Mouse (Mus musculus): ENCODE measurements at regions not wholly inside any gene's neighbourhood (a gene's known extent, or its start where the extent isn't known, plus 50 kb on each side); places are given as distances from the start of the nearest gene placed in this dataset.
"Not testable (repeated sequence)": the region's sequence is repeated elsewhere in the genome, so short reads cannot be mapped to it uniquely, and the experiment has no call there.

DNA sequence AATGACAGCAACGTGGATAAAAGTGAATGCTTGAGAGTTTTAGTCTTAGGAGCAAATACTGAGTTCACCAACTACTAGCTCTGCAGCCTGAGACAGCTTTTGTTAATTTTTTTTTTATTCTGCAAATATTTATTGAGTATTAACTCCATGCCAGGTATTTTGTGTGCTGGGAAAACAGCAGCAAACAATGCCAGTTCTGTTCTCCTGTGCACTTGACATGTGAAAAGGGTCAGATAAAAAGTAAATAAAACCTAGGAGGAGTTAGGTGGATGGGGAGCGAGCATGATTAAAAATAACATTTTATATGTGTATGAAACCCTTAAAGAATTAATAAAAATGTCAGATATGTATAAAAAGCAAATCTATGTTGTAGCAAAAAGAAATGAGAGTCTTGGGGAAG is 68.1 kb upstream of the Map3k1 start:
- Histone ChIP-seq H3K79me3 (ENCODE audit: low read depth) (no peaks in the 10 kb centered on the region), H3ac (ENCODE audit: control insufficient read depth, insufficient read length, low read depth) (no peak overlapping the region), H3K27me3 (ENCODE audit: control insufficient read depth, insufficient read depth, insufficient read length) (no peaks in the 10 kb centered on the region), H3K4me3 (ENCODE audit: insufficient read depth, poor library complexity, severe bottlenecking) (no peak overlapping the region), H3K36me3 (ENCODE audit: control insufficient read depth, insufficient read depth) (no peaks in the 10 kb centered on the region), H3K79me2 (ENCODE audit: control insufficient read depth, insufficient read depth) (no peaks in the 10 kb centered on the region)
- TF ChIP-seq FOSL1 (IDR thresholded peaks at IDR 0.05; ENCODE audit: insufficient read depth, low read length, poor library complexity, severe bottlenecking) (no peak), CEBPB (IDR thresholded peaks at IDR 0.05; ENCODE audit: low read depth) (no peak), MAX (IDR thresholded peaks at IDR 0.05) (no peak), MYOG (IDR thresholded peaks at IDR 0.05; ENCODE audit: control insufficient read depth, extremely low read depth, insufficient read length) (no peak), CTCF (IDR thresholded peaks at IDR 0.05; ENCODE audit: control insufficient read depth, insufficient read depth, insufficient read length) (no peak), USF1 (IDR thresholded peaks at IDR 0.05; ENCODE audit: low read depth) (no peak), MYOD1 (IDR thresholded peaks at IDR 0.05; ENCODE audit: control insufficient read depth, insufficient read length, low read depth) (no peak)

DNA sequence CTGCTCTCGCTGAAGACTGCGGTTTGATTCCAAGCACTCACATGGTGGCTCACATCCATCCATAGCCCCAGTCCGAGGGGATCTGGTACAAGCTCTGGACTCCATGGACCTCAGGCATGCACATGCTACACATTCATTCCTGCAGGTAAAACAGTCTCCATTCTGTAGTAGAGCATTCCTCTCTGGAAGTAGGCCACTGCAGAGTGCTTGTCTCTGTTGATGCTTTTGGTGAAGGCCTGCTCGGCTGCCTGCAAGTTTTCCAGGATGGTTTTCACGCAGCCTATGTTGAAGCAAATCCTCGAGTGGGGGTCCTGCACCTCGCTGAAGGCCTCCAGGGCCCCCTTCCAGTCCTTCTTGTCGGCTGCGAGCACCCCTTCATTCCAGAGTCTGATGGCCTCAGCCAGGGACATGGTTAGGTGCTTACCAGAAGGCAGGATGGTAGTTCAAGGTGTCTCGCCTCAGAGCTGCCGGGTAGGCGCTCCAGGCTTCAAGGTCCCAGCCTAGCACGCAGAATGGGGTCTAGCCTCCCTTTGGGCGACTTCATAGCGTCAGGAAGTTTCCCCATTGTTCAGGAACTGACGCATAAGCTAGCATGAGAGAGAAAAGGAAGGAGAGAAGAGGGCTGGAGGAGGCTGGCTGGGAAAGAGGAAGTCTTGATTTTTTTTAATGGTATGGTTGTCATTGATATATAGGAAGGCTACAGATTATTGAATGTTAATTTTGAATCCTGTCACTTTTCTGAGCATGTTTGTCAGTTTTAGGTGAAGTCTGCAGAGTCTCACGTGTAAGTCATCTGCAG is 75.2 kb upstream of the Map3k1 start:
- H3K79me2 ChIP-seq (ENCODE audit: control insufficient read depth, insufficient read depth); H3ac ChIP-seq (ENCODE audit: control insufficient read depth, insufficient read length, low read depth); H3K4me3 ChIP-seq (ENCODE audit: insufficient read depth, poor library complexity, severe bottlenecking); H3K36me3 ChIP-seq (ENCODE audit: control insufficient read depth, insufficient read depth); H3K27me3 ChIP-seq (ENCODE audit: control insufficient read depth, insufficient read depth, insufficient read length); H3K79me3 ChIP-seq (ENCODE audit: low read depth): not testable (repeated sequence)

DNA sequence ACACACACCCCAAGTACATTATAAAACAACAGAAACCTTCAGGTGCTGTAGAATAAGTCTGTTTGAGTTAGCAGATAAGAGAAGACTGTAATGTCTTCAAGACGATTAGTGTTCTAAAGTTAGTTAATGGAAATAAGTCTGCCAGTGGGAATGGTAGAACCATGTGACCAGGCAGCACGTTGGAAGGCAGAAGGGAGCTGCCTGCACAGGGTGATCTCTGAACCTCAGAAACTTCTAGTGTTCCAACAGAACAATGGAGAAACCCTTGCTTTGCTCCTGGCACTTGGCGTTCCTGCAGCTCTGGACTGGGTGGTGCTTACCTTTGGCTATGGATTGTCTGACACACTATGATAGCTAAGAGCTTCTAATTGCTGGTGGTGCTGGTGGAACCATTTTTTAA is 82.0 kb upstream of the Map3k1 start:
- Histone ChIP-seq H3K79me3 (ENCODE audit: low read depth) (no peaks in the 10 kb centered on the region), H3K4me3 (ENCODE audit: insufficient read depth, poor library complexity, severe bottlenecking) (no peak overlapping the region)
- no peak for TF ChIP-seq USF1 (IDR thresholded peaks at IDR 0.05; ENCODE audit: low read depth)
- TF ChIP-seq CEBPB (IDR thresholded peaks at IDR 0.05; ENCODE audit: low read depth): no peak

DNA sequence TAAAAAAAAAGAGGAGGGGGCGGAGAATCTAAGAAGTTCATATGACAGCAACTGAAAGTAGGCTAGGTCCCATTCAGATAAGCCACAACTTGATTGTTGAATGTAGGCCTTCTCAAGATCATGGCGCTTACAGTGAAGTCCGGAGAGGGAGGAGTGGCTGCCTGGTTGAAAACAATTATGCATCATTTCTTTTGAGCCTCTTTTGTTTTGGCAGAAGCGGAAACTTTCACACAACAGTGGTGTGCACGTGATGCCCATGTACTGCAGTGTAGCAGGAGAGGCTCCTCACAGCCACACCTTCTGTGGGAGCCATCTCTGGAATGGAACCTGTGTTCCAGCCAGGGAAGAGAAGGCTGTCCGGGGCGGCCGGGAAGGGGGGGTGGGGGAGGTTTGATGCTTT is 83.3 kb upstream of the Map3k1 start:
- TF ChIP-seq MAX (IDR thresholded peaks at IDR 0.05) (no peak), MYOD1 (IDR thresholded peaks at IDR 0.05; ENCODE audit: control insufficient read depth, insufficient read length, low read depth) (no peak), CTCF (IDR thresholded peaks at IDR 0.05; ENCODE audit: control insufficient read depth, insufficient read depth, insufficient read length) (no peak), MYOG (IDR thresholded peaks at IDR 0.05; ENCODE audit: control insufficient read depth, extremely low read depth, insufficient read length) (no peak), USF1 (IDR thresholded peaks at IDR 0.05; ENCODE audit: low read depth) (no peak), FOSL1 (IDR thresholded peaks at IDR 0.05; ENCODE audit: insufficient read depth, low read length, poor library complexity, severe bottlenecking) (no peak), CEBPB (IDR thresholded peaks at IDR 0.05; ENCODE audit: low read depth) (no peak)
- Histone ChIP-seq H3K79me2 (ENCODE audit: control insufficient read depth, insufficient read depth) (no peaks in the 10 kb centered on the region), H3K27me3 (ENCODE audit: control insufficient read depth, insufficient read depth, insufficient read length) (no peaks in the 10 kb centered on the region), H3K79me3 (ENCODE audit: low read depth) (no peaks in the 10 kb centered on the region), H3ac (ENCODE audit: control insufficient read depth, insufficient read length, low read depth) (no peak overlapping the region), H3K36me3 (ENCODE audit: control insufficient read depth, insufficient read depth) (no peaks in the 10 kb centered on the region), H3K4me3 (ENCODE audit: insufficient read depth, poor library complexity, severe bottlenecking) (no peak overlapping the region)

More for the DNA sequence above, 82.0 kb upstream of the Map3k1 start:
- no peaks in the 10 kb centered on the region for H3K27me3 ChIP-seq (ENCODE audit: control insufficient read depth, insufficient read depth, insufficient read length)
- H3K36me3 ChIP-seq (ENCODE audit: control insufficient read depth, insufficient read depth): no peaks in the 10 kb centered on the region
- H3K79me2 ChIP-seq (ENCODE audit: control insufficient read depth, insufficient read depth): no peaks in the 10 kb centered on the region
- no peak overlapping the region for H3ac ChIP-seq (ENCODE audit: control insufficient read depth, insufficient read length, low read depth)

DNA sequence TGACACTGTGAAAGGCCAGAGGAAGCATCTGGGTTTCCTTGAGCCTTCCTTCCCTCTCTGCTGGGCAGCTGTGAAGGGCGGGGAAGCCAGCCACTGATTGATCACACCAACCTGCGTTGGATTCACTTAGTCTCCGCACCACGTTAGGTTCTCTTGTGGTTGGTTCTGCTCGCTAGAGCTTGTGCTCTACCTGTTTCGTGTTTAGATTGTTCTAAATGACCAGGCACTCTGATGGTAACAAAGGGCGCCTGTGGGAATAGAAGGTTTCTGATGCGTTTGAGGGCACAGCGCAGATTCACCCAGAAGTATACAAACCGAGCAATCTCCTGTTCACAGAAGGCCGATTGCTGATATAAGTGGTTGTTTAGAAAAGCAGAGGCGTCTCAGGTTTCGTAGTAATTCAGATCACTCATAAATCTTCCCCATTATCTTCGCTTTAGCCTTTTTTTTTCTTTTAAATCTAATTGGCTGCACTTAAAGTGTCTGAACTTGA is 84.5 kb upstream of the Map3k1 start:
- H3K4me3 ChIP-seq (ENCODE audit: insufficient read depth, poor library complexity, severe bottlenecking): no peak overlapping the region
- H3K36me3 ChIP-seq (ENCODE audit: control insufficient read depth, insufficient read depth): no peaks in the 10 kb centered on the region
- no peaks in the 10 kb centered on the region for H3K79me3 ChIP-seq (ENCODE audit: low read depth)
- H3K27me3 ChIP-seq (ENCODE audit: control insufficient read depth, insufficient read depth, insufficient read length): no peaks in the 10 kb centered on the region
- H3K79me2 ChIP-seq (ENCODE audit: control insufficient read depth, insufficient read depth): no peaks in the 10 kb centered on the region
- no peak overlapping the region for H3ac ChIP-seq (ENCODE audit: control insufficient read depth, insufficient read length, low read depth)
- TF ChIP-seq MYOD1 (IDR thresholded peaks at IDR 0.05; ENCODE audit: control insufficient read depth, insufficient read length, low read depth): no peak
- no peak for TF ChIP-seq FOSL1 (IDR thresholded peaks at IDR 0.05; ENCODE audit: insufficient read depth, low read length, poor library complexity, severe bottlenecking)
- TF ChIP-seq CEBPB (IDR thresholded peaks at IDR 0.05; ENCODE audit: low read depth): no peak
- no peak for TF ChIP-seq MAX (IDR thresholded peaks at IDR 0.05)
- TF ChIP-seq MYOG (IDR thresholded peaks at IDR 0.05; ENCODE audit: control insufficient read depth, extremely low read depth, insufficient read length): no peak
- no peak for TF ChIP-seq CTCF (IDR thresholded peaks at IDR 0.05; ENCODE audit: control insufficient read depth, insufficient read depth, insufficient read length)
- no peak for TF ChIP-seq USF1 (IDR thresholded peaks at IDR 0.05; ENCODE audit: low read depth)

DNA sequence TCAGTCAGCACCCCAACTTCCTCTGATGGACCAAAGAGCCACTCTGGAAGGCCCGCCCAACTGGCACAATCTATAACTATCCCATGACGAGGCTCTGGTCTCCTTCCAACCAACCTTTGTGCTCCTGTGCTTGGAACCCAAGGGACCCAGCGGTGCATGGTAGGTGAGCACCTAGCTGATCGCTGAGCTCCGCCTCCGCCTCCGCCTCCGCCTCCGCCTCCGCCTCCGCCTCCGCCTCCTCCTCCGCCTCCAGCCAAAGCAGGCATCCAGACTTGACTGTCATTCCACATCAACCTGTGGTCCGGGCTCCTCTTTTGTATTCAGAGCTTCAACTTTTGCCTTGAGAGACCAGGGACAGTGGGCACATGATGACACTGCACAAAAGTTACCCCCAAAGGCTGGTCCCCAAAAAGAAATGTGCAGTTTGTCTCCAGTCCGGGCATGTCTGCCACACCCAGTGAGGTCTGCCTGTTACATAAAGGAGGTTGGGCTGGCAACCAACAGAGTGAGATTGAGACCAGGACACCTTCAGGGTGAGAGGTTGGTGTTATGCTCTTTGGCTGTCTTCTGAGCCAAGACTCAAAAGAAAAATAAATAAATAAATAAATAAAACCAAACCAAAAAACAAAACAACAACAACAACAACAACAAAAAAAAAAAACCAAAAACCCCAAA is 86.1 kb upstream of the Map3k1 start:
- no peaks in the 10 kb centered on the region for H3K79me3 ChIP-seq (ENCODE audit: low read depth)
- no peaks in the 10 kb centered on the region for H3K27me3 ChIP-seq (ENCODE audit: control insufficient read depth, insufficient read depth, insufficient read length)
- H3K4me3 ChIP-seq (ENCODE audit: insufficient read depth, poor library complexity, severe bottlenecking): no peak overlapping the region
- no peaks in the 10 kb centered on the region for H3K36me3 ChIP-seq (ENCODE audit: control insufficient read depth, insufficient read depth)
- no peak overlapping the region for H3ac ChIP-seq (ENCODE audit: control insufficient read depth, insufficient read length, low read depth)
- no peak for TF ChIP-seq MYOD1 (IDR thresholded peaks at IDR 0.05; ENCODE audit: control insufficient read depth, insufficient read length, low read depth)
- no peak for TF ChIP-seq USF1 (IDR thresholded peaks at IDR 0.05; ENCODE audit: low read depth)
- no peak for TF ChIP-seq FOSL1 (IDR thresholded peaks at IDR 0.05; ENCODE audit: insufficient read depth, low read length, poor library complexity, severe bottlenecking)
- TF ChIP-seq MAX (IDR thresholded peaks at IDR 0.05): no peak
- TF ChIP-seq CEBPB (IDR thresholded peaks at IDR 0.05; ENCODE audit: low read depth): no peak
- no peak for TF ChIP-seq CTCF (IDR thresholded peaks at IDR 0.05; ENCODE audit: control insufficient read depth, insufficient read depth, insufficient read length)
- no peak for TF ChIP-seq MYOG (IDR thresholded peaks at IDR 0.05; ENCODE audit: control insufficient read depth, extremely low read depth, insufficient read length)
- H3K79me2 ChIP-seq (ENCODE audit: control insufficient read depth, insufficient read depth): no peaks in the 10 kb centered on the region
